Mouse (Mus musculus) ES-E14 (cell line): ENCODE data around the gene Parp3. TPM values are rescaled to one million over a fixed set of nuclear protein-coding genes. Genes with fewer than 3 reads are reported as not detected.
A peak's percentile ranks its signal among the peaks of the same experiment; 100 is the strongest.

ENCODE experiments used
- DNase-seq: peaks from one replicate; pipeline ENCODE4 v3.0.0-alpha.2; 2013; ENCODE audit warnings: low read depth, low spot score
- H3K27ac ChIP-seq: 2 replicates; pipeline ENCODE4 v1.5.1; 2012; ENCODE audit warnings: low read depth, mild to moderate bottlenecking, low read length, moderate library complexity, mixed read lengths; ENCODE audit not compliant: poor library complexity, insufficient read depth, severe bottlenecking
- H3K36me3 ChIP-seq: 2 replicates; pipeline ENCODE4 v1.6.1; 2012; ENCODE audit warnings: mild to moderate bottlenecking, low read length, moderate library complexity, mixed read lengths; ENCODE audit not compliant: control insufficient read depth, poor library complexity, insufficient read depth, severe bottlenecking
- H3K4me1 ChIP-seq, 2 experiments: fragments of 150-350 bp in 1 of 2; sonication (generic) in 1 of 2; 2 replicates each; pipeline ENCODE4 v1.6.1; 2012; ENCODE audit warnings: low read length in 2 of 2, mild to moderate bottlenecking in 1 of 2, mixed read lengths in 1 of 2; ENCODE audit not compliant: control insufficient read depth in 2 of 2, insufficient read depth in 2 of 2, poor library complexity in 1 of 2
- H3K4me3 ChIP-seq, 2 experiments: fragments of 150-350 bp in 1 of 2; sonication (generic) in 1 of 2; 2 replicates each; pipeline ENCODE4 v1.5.1; 2012; ENCODE audit warnings: low read length in 2 of 2, low read depth in 1 of 2, mild to moderate bottlenecking in 1 of 2, mixed read lengths in 1 of 2; ENCODE audit not compliant: insufficient read depth in 1 of 2, poor library complexity in 1 of 2, severe bottlenecking in 1 of 2
- H3K9ac ChIP-seq: 2 replicates; pipeline ENCODE4 v1.6.1; 2012; ENCODE audit warnings: low read depth, mild to moderate bottlenecking, low read length, mixed read lengths; ENCODE audit not compliant: poor library complexity, insufficient read depth, severe bottlenecking
- H3K9me3 ChIP-seq: fragments of 150-350 bp; sonication (generic); 2 replicates; pipeline ENCODE4 v1.6.1; 2012; ENCODE audit warnings: low read depth, mild to moderate bottlenecking, low read length; ENCODE audit not compliant: control insufficient read depth, insufficient read depth
- CHD2 ChIP-seq: IDR thresholded peaks from 2 replicates; pipeline ENCODE4 v1.6.1; 2014; ENCODE audit warnings: mild to moderate bottlenecking, low read depth, low read length, inconsistent platforms
- HCFC1 ChIP-seq: IDR thresholded peaks from 2 replicates; pipeline ENCODE4 v1.6.1; 2012; ENCODE audit warnings: low read length, inconsistent platforms, borderline replicate concordance; ENCODE audit not compliant: insufficient read depth
- MAFK ChIP-seq: IDR thresholded peaks from 2 replicates; pipeline ENCODE4 v1.6.1; 2014; ENCODE audit warnings: mild to moderate bottlenecking, low read depth, low read length, inconsistent platforms; ENCODE audit not compliant: insufficient read depth
- ZC3H11A ChIP-seq: IDR thresholded peaks from 2 replicates; pipeline ENCODE4 v1.6.1; 2012; ENCODE audit warnings: low read depth, mild to moderate bottlenecking, inconsistent platforms, low read length, borderline replicate concordance
- ZNF384 ChIP-seq: IDR thresholded peaks from 2 replicates; pipeline ENCODE4 v1.6.1; 2012; ENCODE audit warnings: low read depth, low read length, inconsistent platforms
- in situ Hi-C, 2 experiments: fragments of 600-800 bp; cut with MboI; formaldehyde crosslinking; loops; one replicate each; pipeline ENCODE4 v1.15.1; 2025; ENCODE audit warnings: low sequenced_read_pairs in 2 of 2, inconsistent platforms in 1 of 2; ENCODE audit not compliant: unreplicated experiment in 2 of 2
- total RNA-seq: library from RNA; depleted of rRNA; stranded (reverse); fragments of 300-350 nt; gene quantifications from 2 replicates; pipeline ENCODE4 v1.2.3, GENCODE M21; 2012

The Parp3 gene
- total RNA-seq, 1 experiment: 6.0 TPM

GRCm38 (mm10) chr9:106512729-106513450, 36.1 kb upstream of the Parp3 start:
- Histone ChIP-seq H3K4me3 (no peak overlapping the region), H3K36me3 (no peaks in the 10 kb centered on the region), H3K9me3 (no peaks in the 10 kb centered on the region), H3K4me1 (no peaks in the 10 kb centered on the region), H3K27ac (no peak overlapping the region), H3K9ac (no peak overlapping the region)
- in situ Hi-C loops: no loop called here
- TF ChIP-seq MAFK (no peak), ZNF384 (no peak), HCFC1 (no peak), CHD2 (no peak), ZC3H11A (no peak)
- no peak for DNase-seq

- no peak overlapping the region for H3K9ac ChIP-seq
Measured at GRCm38 (mm10) chr9:106509356-106509755, 32.6 kb upstream of the Parp3 start.

GRCm38 (mm10) chr9:106504246-106504645, 27.5 kb upstream of the Parp3 start:
- in situ Hi-C loops: no loop called here
- DNase-seq: peak; percentile 26

More at GRCm38 (mm10) chr9:106509356-106509755, 32.6 kb upstream of the Parp3 start:
- TF ChIP-seq ZC3H11A (no peak), MAFK (no peak), HCFC1 (no peak), CHD2 (no peak), ZNF384 (no peak)
- no peaks in the 10 kb centered on the region for H3K9me3 ChIP-seq
- no peak overlapping the region for H3K4me3 ChIP-seq
- H3K4me1 ChIP-seq: no peaks in the 10 kb centered on the region
- in situ Hi-C loops: no loop called here
- H3K27ac ChIP-seq: no peak overlapping the region
- H3K36me3 ChIP-seq: no peaks in the 10 kb centered on the region
- DNase-seq: no peak

GRCm38 (mm10) chr9:106501846-106502245, 25.1 kb upstream of the Parp3 start:
- Histone ChIP-seq H3K4me1 (no peaks in the 10 kb centered on the region), H3K4me3 (peak overlapping the region; percentile 32 to 38; a peak in 2 of 4 replicates), H3K36me3 (no peaks in the 10 kb centered on the region), H3K9ac (no peak overlapping the region), H3K27ac (no peak overlapping the region), H3K9me3 (no peaks in the 10 kb centered on the region)
- DNase-seq: no peak
- TF ChIP-seq MAFK: no peak
- no peak for TF ChIP-seq HCFC1
- TF ChIP-seq CHD2: no peak
- TF ChIP-seq ZC3H11A: no peak
- TF ChIP-seq ZNF384: no peak
- in situ Hi-C loops: no loop called here

More at GRCm38 (mm10) chr9:106504246-106504645, 27.5 kb upstream of the Parp3 start:
- no peaks in the 10 kb centered on the region for H3K4me1 ChIP-seq
- TF ChIP-seq HCFC1 (no peak), ZC3H11A (no peak), ZNF384 (no peak), CHD2 (no peak), MAFK (no peak)
- 0 out of 4 replicates have a peak overlapping the region, but pooled peaks of 1 of the 2 experiments have one; percentile 19 for H3K4me3 ChIP-seq
- no peaks in the 10 kb centered on the region for H3K9me3 ChIP-seq
- H3K9ac ChIP-seq: no peak overlapping the region; the same call in 1 of the 2 replicates
- H3K27ac ChIP-seq: no peak overlapping the region
- H3K36me3 ChIP-seq: no peaks in the 10 kb centered on the region
